ENCODE assay signal across 9 mouse cellular contexts in genomic region chr11:113666648-113667047, GRCm38 (mm10). TPM values are rescaled to one million over a fixed set of nuclear protein-coding genes. Genes with fewer than 3 reads are reported as not detected.
DNase-seq lines count a peak whose midpoint lies in the region; ATAC-seq lines count a peak whose summit lies in the region.
"Had no signal": no experiment of that assay in that cellular context is flagged by ENCODE, and none has a peak within 500 bp of the region (broad histone marks: within the 10 kb centered on the region; RNA-seq: fewer than 3 reads in every experiment).

No protein-coding gene starts in this region.

- ATAC-seq in megakaryocyte-erythroid progenitor cell, adult 5-6 weeks (replicated peaks; ENCODE audit: low FRiP score, low TSS enrichment, poor library complexity, severe bottlenecking): 0 out of 2 replicates have a peak, but pooled peaks have one; percentile 19

- DNase-seq in cerebellum, adult 9-11 months: peak; percentile 39
- DNase-seq in cerebellum, adult 8-10 months: no peak
- DNase-seq in ZHBTc4 (ENCODE audit: low read depth, low spot score): peak; percentile 75
- DNase-seq in kidney, postnatal 10 days: peak; percentile 73
- DNase-seq in left cerebral cortex, adult 9 months (ENCODE audit: low spot score in 2 of 2): no peak
- DNase-seq in embryo, embryonic 11 days: no peak
- no peak for DNase-seq in layer of hippocampus, postnatal 10 days (ENCODE audit: low spot score in 2 of 2)

RNA-seq across cellular contexts. Expression of gene Slc39a11, which starts 16.8 kb away (rescaled TPM):
- total RNA-seq in megakaryocyte-erythroid progenitor cell, adult 5-6 weeks (2014; fragmentation: Nextera tagmentation): 12.4 and 19.1 TPM in 2 replicates
- 14.9 and 17.7 TPM in 2 replicates for total RNA-seq in megakaryocyte-erythroid progenitor cell, adult 5-6 weeks (2017)
- total RNA-seq in layer of hippocampus, postnatal 10 days (2021): 10 to 100 TPM; 33.1 to 34.0 TPM

RNA-seq across cellular contexts. Expression of gene Fam104a, which starts 17.3 kb away (rescaled TPM):
- total RNA-seq in megakaryocyte-erythroid progenitor cell, adult 5-6 weeks (2014; fragmentation: Nextera tagmentation): 17.8 and 20.8 TPM in 2 replicates
- total RNA-seq in megakaryocyte-erythroid progenitor cell, adult 5-6 weeks (2017): 25.1 and 30.8 TPM in 2 replicates
- 10 to 100 TPM; 22.6 to 24.9 TPM for total RNA-seq in layer of hippocampus, postnatal 10 days (2021)

RNA-seq across cellular contexts. Expression of gene D11Wsu47e, which starts 17.6 kb away (rescaled TPM):
- total RNA-seq in megakaryocyte-erythroid progenitor cell, adult 5-6 weeks (2014; fragmentation: Nextera tagmentation): 21.7 and 23.6 TPM in 2 replicates
- 11.8 and 19.7 TPM in 2 replicates for total RNA-seq in megakaryocyte-erythroid progenitor cell, adult 5-6 weeks (2017)
- total RNA-seq in layer of hippocampus, postnatal 10 days (2021): 10 to 100 TPM; 13.3 to 15.4 TPM

RNA-seq across cellular contexts. Expression of gene Cog1, which starts 17.7 kb away (rescaled TPM):
- 37.2 and 51.6 TPM in 2 replicates for total RNA-seq in megakaryocyte-erythroid progenitor cell, adult 5-6 weeks (2014; fragmentation: Nextera tagmentation)
- total RNA-seq in megakaryocyte-erythroid progenitor cell, adult 5-6 weeks (2017): 23.9 and 26.2 TPM in 2 replicates
- 10 to 100 TPM; 39.1 TPM for total RNA-seq in layer of hippocampus, postnatal 10 days (2021)

RNA-seq across cellular contexts. Expression of gene Cpsf4l, which starts 43.2 kb away (rescaled TPM):
- total RNA-seq in megakaryocyte-erythroid progenitor cell, adult 5-6 weeks (2014; fragmentation: Nextera tagmentation): not detected in 2 replicates
- total RNA-seq in megakaryocyte-erythroid progenitor cell, adult 5-6 weeks (2017): not detected in 2 replicates
- total RNA-seq in layer of hippocampus, postnatal 10 days (2021): not detected
- total RNA-seq: heart, adult 8-10 months had no signal

Comparison
In these comparisons a context has a peak if more than half of its experiments do, and no peak if none do; other contexts are left out.
1. DNase-seq: peak in cerebellum, adult 9-11 months (single experiment), ZHBTc4 (single experiment) and kidney, postnatal 10 days (single experiment); none in cerebellum, adult 8-10 months (single experiment), left cerebral cortex, adult 9 months (0 of 2), embryo, embryonic 11 days (single experiment) and layer of hippocampus, postnatal 10 days (0 of 2).